Mouse (Mus musculus): Measurements from ENCODE around the gene Scrt2. TPM values are rescaled to one million over a fixed set of nuclear protein-coding genes. Genes with fewer than 3 reads are reported as not detected.

Gene Scrt2
- polyA plus RNA-seq, 1 experiment from 2014 or later = 0.09 TPM

Other genes starting within 250 kb of the Scrt2 start
- 3.0 and 3.3 TPM in 2 replicates for gene Rspo4, start 238.6 kb upstream of the Scrt2 start, polyA plus RNA-seq (2015; fragmentation: Nextera tagmentation; extraction: Ambion mirVana)
- 1.4 and 2.8 TPM in 2 replicates for gene Angpt4, start 170.3 kb upstream of the Scrt2 start, polyA plus RNA-seq (2015; fragmentation: Nextera tagmentation; extraction: Ambion mirVana)
- 29.5 and 30.7 TPM in 2 replicates for gene Fam110a, start 101.3 kb upstream of the Scrt2 start, polyA plus RNA-seq (2015; fragmentation: Nextera tagmentation; extraction: Ambion mirVana)
- 5.9 and 6.3 TPM in 2 replicates for gene Slc52a3, start 85.0 kb upstream of the Scrt2 start, polyA plus RNA-seq (2015; fragmentation: Nextera tagmentation; extraction: Ambion mirVana)
- gene Srxn1, start 24.0 kb downstream of the Scrt2 start, polyA plus RNA-seq (2015; fragmentation: Nextera tagmentation; extraction: Ambion mirVana) = 11.0 and 11.5 TPM in 2 replicates
- 5.5 and 6.5 TPM in 2 replicates for gene Tcf15, start 62.0 kb downstream of the Scrt2 start, polyA plus RNA-seq (2015; fragmentation: Nextera tagmentation; extraction: Ambion mirVana)
- 87.0 and 87.5 TPM in 2 replicates for gene Csnk2a1, start 145.3 kb downstream of the Scrt2 start, polyA plus RNA-seq (2015; fragmentation: Nextera tagmentation; extraction: Ambion mirVana)
- gene Tbc1d20, start 212.3 kb downstream of the Scrt2 start, polyA plus RNA-seq (2015; fragmentation: Nextera tagmentation; extraction: Ambion mirVana) = 47.6 and 49.1 TPM in 2 replicates